Mouse (Mus musculus) neural tube, embryonic 14.5 days (tissue): ENCODE measurements around the gene Gpc6. TPM values are rescaled to one million over a fixed set of nuclear protein-coding genes. Genes with fewer than 3 reads are reported as not detected.

Source experiments
- ATAC-seq: fragments of 200-750 bp; cut with Nextera tagmentation; 2 replicates; pipeline ENCODE4 v1.8.0; 2017; ENCODE audit warnings: low read depth, mild to moderate bottlenecking, moderate TSS enrichment, moderate library complexity
- H3K27ac ChIP-seq: fragments of 300-500 bp; sonication (generic); 2 replicates; pipeline ENCODE4 v1.5.1; 2014; ENCODE audit warnings: low read depth, mild to moderate bottlenecking, control low read depth, low read length, moderate library complexity, mixed read lengths
- H3K27me3 ChIP-seq: fragments of 300-500 bp; sonication (generic); 2 replicates; pipeline ENCODE4 v1.6.1; 2014; ENCODE audit warnings: low read length; ENCODE audit not compliant: control insufficient read depth, insufficient read depth
- H3K36me3 ChIP-seq: fragments of 300-500 bp; sonication (generic); 2 replicates; pipeline ENCODE4 v1.6.1; 2014; ENCODE audit warnings: low read length, mixed read lengths; ENCODE audit not compliant: control insufficient read depth, insufficient read depth
- H3K4me1 ChIP-seq: fragments of 300-500 bp; sonication (generic); 2 replicates; pipeline ENCODE4 v1.6.1; 2014; ENCODE audit warnings: low read length; ENCODE audit not compliant: control insufficient read depth, insufficient read depth
- H3K4me2 ChIP-seq: fragments of 300-500 bp; sonication (generic); 2 replicates; pipeline ENCODE4 v1.6.1; 2014; ENCODE audit warnings: mild to moderate bottlenecking, low read depth, low read length, control low read depth
- H3K4me3 ChIP-seq: fragments of 300-500 bp; sonication (generic); 2 replicates; pipeline ENCODE4 v1.5.1; 2014; ENCODE audit warnings: low read depth, low read length, control low read depth, mixed read lengths
- H3K9ac ChIP-seq: fragments of 300-500 bp; sonication (generic); replicated peaks from 2 replicates; pipeline ENCODE4 v1.6.1; 2014; ENCODE audit warnings: low read depth, mild to moderate bottlenecking, control low read depth, low read length, mixed read lengths
- H3K9me3 ChIP-seq: fragments of 300-500 bp; sonication (generic); 2 replicates; pipeline ENCODE4 v1.6.1; 2016; ENCODE audit warnings: low read length; ENCODE audit not compliant: control insufficient read depth
- WGBS: fragments of 180-500 bp; shearing (Covaris S2); extraction: QIAGEN DNeasy Blood & Tissue Kit; methylation state at CpG from one replicate; pipeline ENCODE4 v1.1.7; 2014; 5-methylcytosine and 5-hydroxymethylcytosine counted together
- polyA plus RNA-seq: library from polyadenylated mRNA; unstranded; fragments of >200 nt; fragmentation: Nextera tagmentation; extraction: Ambion mirVana; gene quantifications from 2 replicates; pipeline ENCODE4 v1.2.1, GENCODE M21; 2014

The Gpc6 gene
- polyA plus RNA-seq, 1 experiment from 2014 or later = 20.8 TPM

GRCm38 (mm10) chr14:117376822-117377376 lies 451.8 kb downstream of the Gpc6 start:
- WGBS = 45% methylated on average over 4 of the region's 4 CpGs
- Histone ChIP-seq H3K27me3 (no peaks in the 10 kb centered on the region), H3K4me1 (no peaks in the 10 kb centered on the region), H3K27ac (no peak overlapping the region), H3K9me3 (no peaks in the 10 kb centered on the region), H3K4me2 (no peak overlapping the region), H3K4me3 (no peak overlapping the region), H3K9ac (no peak overlapping the region), H3K36me3 (no peaks in the 10 kb centered on the region)
- ATAC-seq = no peak

- Histone ChIP-seq H3K9me3 (no peaks in the 10 kb centered on the region), H3K27ac (no peak overlapping the region), H3K27me3 (no peaks in the 10 kb centered on the region), H3K4me2 (no peak overlapping the region), H3K36me3 (no peaks in the 10 kb centered on the region), H3K9ac (no peak overlapping the region), H3K4me3 (no peak overlapping the region), H3K4me1 (0 out of 2 replicates have a peak, but pooled peaks cover 4% of the 10 kb centered on the region)
- no peak for ATAC-seq
- WGBS = 79% methylated on average over 6 of the region's 6 CpGs
These were observed 454.9 kb downstream of the Gpc6 start for GRCm38 (mm10) chr14:117379979-117380378.

GRCm38 (mm10) chr14:117383188-117383587 lies 458.1 kb downstream of the Gpc6 start:
- 52% methylated on average over 7 of the region's 7 CpGs for WGBS
- H3K27me3 ChIP-seq = no peaks in the 10 kb centered on the region

GRCm38 (mm10) chr14:117384096-117384770 lies 459.1 kb downstream of the Gpc6 start:
- Histone ChIP-seq H3K4me3 (no peak overlapping the region), H3K36me3 (no peaks in the 10 kb centered on the region), H3K27me3 (no peaks in the 10 kb centered on the region), H3K9me3 (no peaks in the 10 kb centered on the region), H3K9ac (no peak overlapping the region), H3K4me1 (peaks cover 8% of the 10 kb centered on the region; the same call in 1 of the 2 replicates), H3K4me2 (no peak overlapping the region), H3K27ac (no peak overlapping the region)
- 0 out of 2 replicates have a peak, but pooled peaks have one; percentile 14 for ATAC-seq
- WGBS = 53% methylated on average over 8 of the region's 8 CpGs

More at GRCm38 (mm10) chr14:117383188-117383587, 458.1 kb downstream of the Gpc6 start:
- Histone ChIP-seq H3K4me3 (no peak overlapping the region), H3K36me3 (no peaks in the 10 kb centered on the region), H3K4me2 (no peak overlapping the region), H3K27ac (no peak overlapping the region), H3K9ac (no peak overlapping the region), H3K9me3 (no peaks in the 10 kb centered on the region), H3K4me1 (peaks cover 4% of the 10 kb centered on the region; the same call in 1 of the 2 replicates)
- ATAC-seq = peak; percentile 56; the same call in 1 of the 2 replicates

- no peaks in the 10 kb centered on the region for H3K36me3 ChIP-seq
- H3K27me3 ChIP-seq = no peaks in the 10 kb centered on the region
- peaks cover 8% of the 10 kb centered on the region; the same call in 1 of the 2 replicates for H3K4me1 ChIP-seq
- no peak for ATAC-seq
- no peak overlapping the region for H3K27ac ChIP-seq
- no peak overlapping the region for H3K4me3 ChIP-seq
- no peak overlapping the region for H3K9ac ChIP-seq
- H3K9me3 ChIP-seq = no peaks in the 10 kb centered on the region
- no peak overlapping the region for H3K4me2 ChIP-seq
These were observed 460.7 kb downstream of the Gpc6 start for GRCm38 (mm10) chr14:117385731-117386270.

- H3K36me3 ChIP-seq = no peaks in the 10 kb centered on the region
- H3K4me2 ChIP-seq = no peak overlapping the region
- no peaks in the 10 kb centered on the region for H3K27me3 ChIP-seq
- 88% methylated on average over 3 of the region's 3 CpGs for WGBS
- no peak for ATAC-seq
- H3K4me3 ChIP-seq = no peak overlapping the region
- no peak overlapping the region for H3K9ac ChIP-seq
- no peaks in the 10 kb centered on the region for H3K9me3 ChIP-seq
- peaks cover 5% of the 10 kb centered on the region; the same call in 1 of the 2 replicates for H3K4me1 ChIP-seq
- no peak overlapping the region for H3K27ac ChIP-seq
These were observed 465.7 kb downstream of the Gpc6 start for GRCm38 (mm10) chr14:117390794-117391320.

GRCm38 (mm10) chr14:117391412-117391811 lies 466.3 kb downstream of the Gpc6 start:
- H3K36me3 ChIP-seq = no peaks in the 10 kb centered on the region
- no peak for ATAC-seq
- no peak overlapping the region for H3K4me3 ChIP-seq
- no peak overlapping the region for H3K27ac ChIP-seq
- 56% methylated on average over 4 of the region's 4 CpGs for WGBS
- H3K9me3 ChIP-seq = no peaks in the 10 kb centered on the region
- peaks cover 5% of the 10 kb centered on the region; the same call in 1 of the 2 replicates for H3K4me1 ChIP-seq
- H3K27me3 ChIP-seq = no peaks in the 10 kb centered on the region
- no peak overlapping the region for H3K4me2 ChIP-seq
- H3K9ac ChIP-seq = no peak overlapping the region

GRCm38 (mm10) chr14:117397165-117397564 lies 472.1 kb downstream of the Gpc6 start:
- H3K9ac ChIP-seq = no peak overlapping the region
- no peak for ATAC-seq
- H3K27ac ChIP-seq = no peak overlapping the region
- no peak overlapping the region for H3K4me3 ChIP-seq
- H3K27me3 ChIP-seq = no peaks in the 10 kb centered on the region
- H3K4me2 ChIP-seq = no peak overlapping the region
- WGBS = 91% methylated on average over 3 of the region's 3 CpGs
- H3K36me3 ChIP-seq = no peaks in the 10 kb centered on the region
- H3K4me1 ChIP-seq = no peaks in the 10 kb centered on the region
- H3K9me3 ChIP-seq = no peaks in the 10 kb centered on the region
